Mouse (Mus musculus) adrenal gland, adult (tissue): Measurements from ENCODE around the gene Tmem230.
A peak's percentile ranks its signal among the peaks of the same experiment; 100 is the strongest.

Experiments
- DNase-seq, 2 experiments: peaks; one replicate each; pipeline ENCODE4 v3.0.0; 2022 to 2023; ENCODE audit warnings: low spot score in 1 of 2; ENCODE audit not compliant: inconsistent age in 2 of 2

Gene Tmem230

GRCm38 (mm10) chr2:132233985-132234765 lies 13.4 kb downstream of the Tmem230 start:
- DNase-seq, result no peak

GRCm38 (mm10) chr2:132232413-132232945 lies 15.1 kb downstream of the Tmem230 start:
- DNase-seq, result no peak

- no peak for DNase-seq
Measured at GRCm38 (mm10) chr2:132224359-132224758, 23.2 kb downstream of the Tmem230 start.

DNA sequence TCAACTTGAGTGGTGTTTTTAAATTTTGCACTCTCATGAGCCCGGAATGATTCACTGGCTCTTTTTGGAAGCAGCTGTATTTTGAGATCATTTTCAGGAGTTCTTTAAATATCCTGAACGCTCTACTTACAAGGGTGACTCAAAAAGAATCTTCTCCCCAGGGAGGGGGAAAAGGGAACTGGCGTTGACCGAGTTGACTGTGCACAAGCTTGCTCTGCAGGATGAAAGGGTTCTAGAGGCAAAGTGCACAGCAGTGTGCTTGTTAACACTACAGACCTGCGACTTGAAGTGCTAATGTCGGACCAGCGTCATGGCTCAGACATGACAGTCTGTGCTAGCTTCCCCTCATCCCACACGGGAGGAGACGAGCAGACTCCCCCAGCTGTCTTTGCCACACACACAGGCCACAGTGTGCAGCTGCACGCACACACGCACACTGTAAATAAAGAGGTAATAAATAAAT lies 26.0 kb downstream of the Tmem230 start:
- peak; percentile 48 to 67 for DNase-seq

DNA sequence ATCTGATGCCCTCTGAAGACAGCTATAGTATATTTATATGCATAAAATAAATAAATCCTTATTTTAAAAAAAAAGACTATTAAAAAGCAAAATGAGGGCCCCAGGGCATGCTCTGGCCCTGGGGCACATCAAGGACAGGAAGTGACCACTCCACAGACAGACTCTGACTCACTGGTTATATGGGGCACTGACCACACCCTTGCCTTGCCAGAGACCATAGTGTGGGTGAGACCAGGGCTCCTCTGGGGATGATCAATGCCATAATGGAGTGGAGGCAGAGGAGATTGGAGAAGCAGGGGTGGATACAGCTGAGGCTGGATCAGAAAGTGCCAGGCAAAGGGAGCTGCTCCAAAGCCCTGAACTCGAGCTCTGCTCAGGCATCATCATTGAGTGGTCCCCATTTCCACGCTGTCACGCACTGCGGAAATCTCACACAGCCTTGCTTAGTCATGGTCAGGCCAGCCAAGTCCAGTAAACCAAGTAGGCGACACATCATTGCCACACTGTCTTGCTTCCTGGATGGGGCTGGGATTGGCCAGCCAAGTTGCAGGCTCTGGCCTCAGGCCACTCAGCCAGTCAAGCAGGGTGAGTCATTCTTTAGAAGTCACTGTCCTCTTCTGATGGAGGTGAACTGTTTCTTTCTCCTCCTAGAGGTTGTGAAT lies 35.5 kb downstream of the Tmem230 start:
- peak; percentile 91 to 93 for DNase-seq

- peak in 1 of 2 experiments; percentile 37 for DNase-seq
Measured at GRCm38 (mm10) chr2:132210806-132211312, 36.7 kb downstream of the Tmem230 start.

- DNase-seq, result peak; percentile 69 to 88
Measured at GRCm38 (mm10) chr2:132208246-132208881, 39.2 kb downstream of the Tmem230 start.

GRCm38 (mm10) chr2:132206316-132206881 lies 41.2 kb downstream of the Tmem230 start:
- DNase-seq, result peak; percentile 82 to 84

DNA sequence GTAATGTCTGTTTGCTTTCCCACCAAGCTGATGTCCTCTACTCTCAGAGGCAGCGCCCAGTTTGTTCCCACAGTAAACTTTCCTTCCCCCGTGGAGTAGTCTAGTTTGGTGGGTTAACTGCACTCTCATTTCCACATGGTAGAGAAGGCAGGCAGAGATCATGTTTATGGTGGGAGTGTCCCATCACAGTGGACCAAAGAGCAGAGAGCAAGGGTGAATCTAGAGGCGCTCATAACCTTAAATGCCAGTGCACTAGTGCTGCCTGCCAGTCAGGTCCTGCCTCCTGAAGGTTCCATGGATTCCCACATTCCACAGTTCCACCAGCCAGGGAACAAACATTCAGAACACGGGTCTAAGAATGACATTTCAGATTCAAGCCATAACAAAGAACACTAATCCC lies 42.1 kb downstream of the Tmem230 start:
- DNase-seq, result no peak

GRCm38 (mm10) chr2:132203773-132204172 lies 43.8 kb downstream of the Tmem230 start:
- DNase-seq, result peak in 1 of 2 experiments; percentile 75

DNA sequence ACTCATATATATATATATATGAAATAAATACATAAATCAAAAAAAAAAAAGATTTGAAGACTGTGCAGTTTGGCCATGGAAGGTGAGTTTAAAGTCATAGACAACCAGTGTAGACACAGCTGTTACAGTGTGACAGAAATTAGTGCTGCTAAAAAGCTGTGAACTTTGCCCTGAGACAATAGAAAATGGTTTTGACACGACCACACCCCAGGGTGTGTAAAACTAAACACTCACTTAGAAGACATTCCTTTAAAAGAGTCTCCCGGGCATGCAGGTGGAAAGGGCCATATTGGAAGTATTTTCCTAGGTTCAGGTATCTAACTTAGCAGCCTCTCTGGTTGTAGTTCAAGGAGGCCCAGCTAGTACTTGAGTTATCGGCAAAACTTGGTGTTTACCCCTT lies 44.4 kb downstream of the Tmem230 start:
- no peak for DNase-seq

DNA sequence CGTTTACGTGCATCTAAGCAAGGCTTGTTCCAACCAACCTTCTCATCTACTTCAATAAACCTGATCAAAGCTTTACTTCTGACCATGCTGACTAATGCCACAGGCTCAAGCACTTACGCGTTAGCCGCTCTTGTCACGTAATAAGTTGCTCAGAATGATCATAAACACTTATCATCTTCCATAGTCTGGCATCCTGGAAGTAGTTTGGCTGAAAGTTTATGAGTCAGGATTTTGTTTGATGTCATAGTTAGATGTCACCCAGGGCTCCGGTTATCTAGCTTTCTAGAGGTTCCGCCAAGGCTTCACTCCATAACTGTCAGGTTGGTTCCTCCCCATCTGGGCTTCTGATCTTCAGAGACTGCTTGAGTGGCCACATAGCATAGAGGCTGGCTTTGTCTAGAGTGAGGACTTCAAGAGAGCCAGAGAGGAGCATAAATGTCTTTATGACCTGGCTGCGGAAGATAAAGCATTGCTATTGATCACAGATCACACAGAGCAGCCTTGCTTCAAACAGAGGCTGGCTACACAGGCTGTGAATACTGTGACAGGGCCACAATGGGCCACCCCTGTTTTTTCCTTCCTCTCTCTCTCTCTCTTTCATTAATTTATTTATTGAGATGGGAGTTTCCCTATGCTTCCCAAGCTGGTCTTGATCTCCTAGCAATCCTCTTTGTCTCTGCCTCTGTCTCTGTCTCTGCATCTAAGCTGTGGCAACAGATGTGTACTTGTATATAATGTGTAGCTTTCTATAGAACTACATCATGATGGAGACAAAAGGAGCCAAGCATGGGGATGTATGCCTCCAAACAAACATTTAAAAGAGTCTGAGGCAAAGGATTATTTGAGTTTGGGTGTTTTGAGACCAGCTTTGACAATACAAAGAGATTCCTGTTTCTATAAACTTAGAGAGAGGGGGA lies 49.3 kb downstream of the Tmem230 start:
- DNase-seq, result peak in 1 of 2 experiments; percentile 73

GRCm38 (mm10) chr2:132195602-132196001 lies 52.0 kb downstream of the Tmem230 start:
- DNase-seq, result peak; percentile 51 to 79

DNA sequence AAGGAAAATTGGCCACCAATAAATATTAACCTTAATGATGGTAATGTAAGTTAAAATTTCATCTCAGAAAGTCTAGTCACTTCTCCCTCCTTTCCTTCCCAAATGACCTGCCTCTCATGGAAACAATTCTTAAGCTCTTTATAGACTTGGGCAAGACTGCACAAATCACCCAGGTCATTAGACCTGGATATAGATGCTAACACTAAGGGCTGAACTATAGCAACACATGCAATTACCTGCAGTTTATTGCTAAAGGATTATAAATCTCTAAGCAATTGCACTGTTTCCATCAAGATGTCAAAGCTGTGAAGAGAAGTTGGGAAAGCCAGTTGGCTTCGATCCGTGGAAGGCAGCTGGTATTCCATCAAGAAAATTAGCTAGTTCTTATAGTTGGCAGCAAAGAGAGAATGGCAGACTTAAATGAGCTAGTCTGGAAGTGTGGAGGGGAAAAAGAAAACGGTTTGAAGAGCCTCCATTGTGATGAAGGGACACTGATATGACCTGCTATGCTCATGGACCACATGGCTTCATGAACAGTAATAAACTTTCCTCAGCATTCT lies 56.9 kb downstream of the Tmem230 start:
- no peak for DNase-seq
